Mouse (Mus musculus) limb, embryonic 12.5 days (tissue): ENCODE data around the gene Cdcp2. TPM values are rescaled to one million over a fixed set of nuclear protein-coding genes. Genes with fewer than 3 reads are reported as not detected.
"Not testable (repeated sequence)": the region's sequence is repeated elsewhere in the genome, so short reads cannot be mapped to it uniquely, and the experiment has no call there.

ENCODE experiments used
- ATAC-seq: fragments of 200-750 bp; cut with Nextera tagmentation; 2 replicates; pipeline ENCODE4 v1.8.0; 2017; ENCODE audit warnings: low read depth, moderate TSS enrichment; ENCODE audit not compliant: insufficient number of reproducible peaks, insufficient read depth, low FRiP score, low TSS enrichment
- H3K27ac ChIP-seq: fragments of 300-500 bp; sonication (generic); 2 replicates; pipeline ENCODE4 v1.5.1; 2016; ENCODE audit warnings: mild to moderate bottlenecking, moderate library complexity
- H3K27me3 ChIP-seq: fragments of 300-500 bp; sonication (generic); 2 replicates; pipeline ENCODE4 v1.6.1; 2016; ENCODE audit warnings: mild to moderate bottlenecking, moderate library complexity
- H3K36me3 ChIP-seq: fragments of 300-500 bp; sonication (generic); 2 replicates; pipeline ENCODE4 v1.6.1; 2016; ENCODE audit warnings: mild to moderate bottlenecking, moderate library complexity
- H3K4me1 ChIP-seq: fragments of 300-500 bp; sonication (generic); replicated peaks from 2 replicates; pipeline ENCODE4 v1.6.1; 2016
- H3K4me2 ChIP-seq: fragments of 300-500 bp; sonication (generic); 2 replicates; pipeline ENCODE4 v1.6.1; 2016; ENCODE audit warnings: mild to moderate bottlenecking, moderate library complexity
- H3K4me3 ChIP-seq: fragments of 300-500 bp; sonication (generic); replicated peaks from 2 replicates; pipeline ENCODE4 v1.5.1; 2016; ENCODE audit warnings: mild to moderate bottlenecking
- H3K9ac ChIP-seq: fragments of 300-500 bp; sonication (generic); replicated peaks from 2 replicates; pipeline ENCODE4 v1.6.1; 2016; ENCODE audit warnings: mild to moderate bottlenecking, moderate library complexity
- H3K9me3 ChIP-seq: fragments of 300-500 bp; sonication (generic); 2 replicates; pipeline ENCODE4 v1.6.1; 2016; ENCODE audit warnings: mild to moderate bottlenecking, moderate library complexity
- WGBS: fragments of 180-500 bp; shearing (Covaris S2); methylation state at CpG from one replicate; pipeline ENCODE4 v1.1.7; 2016; 5-methylcytosine and 5-hydroxymethylcytosine counted together
- polyA plus RNA-seq: library from polyadenylated mRNA; unstranded; fragments of >200 nt; fragmentation: Nextera tagmentation; extraction: Ambion mirVana; gene quantifications from 2 replicates; pipeline ENCODE4 v1.2.1, GENCODE M21; 2016

Cdcp2 gene
- polyA plus RNA-seq, 1 experiment from 2014 or later = not detected

GRCm38 (mm10) chr4:107094484-107095187 is 2.1 kb upstream of the Cdcp2 start:
- Histone ChIP-seq H3K4me3 (no peak overlapping the region), H3K4me1 (peaks cover 46% of the 10 kb centered on the region), H3K27ac (peak overlapping the region; percentile 45; the same call in 1 of the 2 replicates), H3K4me2 (no peak overlapping the region), H3K27me3 (no peaks in the 10 kb centered on the region), H3K36me3 (no peaks in the 10 kb centered on the region), H3K9me3 (no peaks in the 10 kb centered on the region), H3K9ac (no peak overlapping the region)
- ATAC-seq = peak; percentile 9; the same call in 1 of the 2 replicates
- WGBS = 64% methylated on average over 14 of the region's 16 CpGs

DNA sequence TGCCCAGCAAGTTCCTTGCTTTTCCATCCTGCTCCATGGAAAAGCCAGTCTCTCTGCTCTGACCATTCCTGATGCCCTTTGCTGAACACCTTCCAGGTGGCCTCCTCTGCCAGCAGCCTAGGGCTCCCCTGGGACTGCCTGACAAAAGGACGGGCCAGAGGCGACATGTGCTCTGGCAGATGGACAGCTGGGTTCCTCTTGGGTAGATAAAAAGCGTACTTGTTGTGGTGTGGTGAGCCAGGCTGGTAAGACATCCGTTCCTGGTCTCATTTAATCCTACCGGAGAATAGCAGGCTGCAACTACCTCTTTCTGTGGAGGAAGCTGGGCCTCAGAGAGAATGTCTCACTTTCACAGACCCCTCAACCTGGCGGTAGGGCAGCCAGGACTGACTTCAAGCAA is 648 bp upstream of the Cdcp2 start:
- Histone ChIP-seq H3K36me3 (no peaks in the 10 kb centered on the region), H3K27ac (peak overlapping the region; percentile 12; the same call in 1 of the 2 replicates)

GRCm38 (mm10) chr4:107097871-107098270 is 1.2 kb downstream of the Cdcp2 start:
- ATAC-seq = no peak
- H3K9me3 ChIP-seq = no peaks in the 10 kb centered on the region
- H3K4me2 ChIP-seq = no peak overlapping the region
- H3K9ac ChIP-seq = no peak overlapping the region
- H3K27ac ChIP-seq = no peak overlapping the region
- H3K27me3 ChIP-seq = no peaks in the 10 kb centered on the region
- H3K4me3 ChIP-seq = no peak overlapping the region
- H3K36me3 ChIP-seq = no peaks in the 10 kb centered on the region
- 36% methylated on average over 15 of the region's 15 CpGs for WGBS
- H3K4me1 ChIP-seq = peaks cover 51% of the 10 kb centered on the region

More for the DNA sequence above, 648 bp upstream of the Cdcp2 start:
- Histone ChIP-seq H3K4me1 (peaks cover 46% of the 10 kb centered on the region), H3K4me3 (no peak overlapping the region), H3K4me2 (no peak overlapping the region), H3K27me3 (no peaks in the 10 kb centered on the region), H3K9ac (no peak overlapping the region), H3K9me3 (no peaks in the 10 kb centered on the region)
- ATAC-seq = no peak
- 52% methylated on average over 6 of the region's 6 CpGs for WGBS

DNA sequence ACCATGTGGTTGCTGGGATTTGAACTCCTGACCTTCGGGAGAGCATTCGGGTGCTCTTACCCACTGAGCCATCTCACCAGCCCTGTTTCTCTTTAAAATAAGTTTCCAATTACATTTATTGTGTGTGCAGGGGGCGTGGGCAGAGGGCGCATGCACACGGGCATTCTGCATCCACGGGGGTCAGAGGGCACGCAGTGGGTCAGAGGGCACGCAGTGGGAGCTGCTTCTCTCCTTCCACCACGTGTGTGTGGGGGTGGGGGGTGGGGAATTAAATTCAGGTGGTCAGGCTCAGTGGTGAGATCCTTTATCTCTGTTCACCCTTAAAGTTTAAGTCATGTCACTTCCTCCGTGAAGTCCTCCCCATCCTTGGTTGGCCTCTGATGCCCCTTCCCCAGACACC is 1.7 kb downstream of the Cdcp2 start:
- WGBS = 52% methylated on average over 10 of the region's 10 CpGs
- Histone ChIP-seq H3K9ac (no peak overlapping the region), H3K4me1 (peaks cover 48% of the 10 kb centered on the region), H3K9me3 (no peaks in the 10 kb centered on the region), H3K27ac (no peak overlapping the region), H3K27me3 (no peaks in the 10 kb centered on the region), H3K36me3 (no peaks in the 10 kb centered on the region), H3K4me2 (no peak overlapping the region), H3K4me3 (no peak overlapping the region)
- no peak for ATAC-seq

DNA sequence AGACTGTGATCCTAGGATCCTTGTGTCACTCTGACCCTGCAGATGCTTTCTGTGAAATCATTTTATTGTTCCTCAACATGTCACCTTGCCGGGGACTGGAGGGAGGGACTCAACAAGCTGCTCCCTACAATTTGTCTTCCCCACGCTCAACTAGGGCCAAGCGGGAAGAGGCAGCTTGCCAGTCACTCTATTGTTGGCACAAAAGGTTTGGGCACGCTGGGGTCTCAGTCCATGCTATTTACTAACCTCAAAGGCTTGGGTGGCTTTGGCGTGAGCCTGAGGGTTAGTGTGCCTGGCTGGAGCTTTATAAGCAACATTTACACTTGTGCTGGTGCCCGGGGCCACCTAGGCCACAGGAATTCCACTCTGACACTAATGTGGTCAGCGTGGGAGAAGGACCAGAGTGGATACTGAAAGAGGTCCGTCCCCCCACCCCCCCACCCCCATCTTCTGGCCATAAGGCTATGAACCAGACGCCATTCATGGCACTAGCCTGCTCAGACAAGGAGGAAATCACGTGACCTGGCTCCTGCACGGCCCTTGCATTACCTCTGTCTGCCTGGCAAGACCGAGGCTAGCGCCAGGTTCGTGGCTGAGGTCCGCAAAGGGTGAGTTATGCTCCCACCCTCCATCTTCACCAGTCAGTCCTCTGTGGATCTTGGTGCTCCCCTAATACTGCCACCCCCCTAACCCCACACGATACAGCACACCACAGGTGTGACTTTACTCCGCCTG is 2.3 kb downstream of the Cdcp2 start:
- Histone ChIP-seq H3K4me2 (no peak overlapping the region), H3K36me3 (no peaks in the 10 kb centered on the region), H3K9me3 (no peaks in the 10 kb centered on the region), H3K9ac (no peak overlapping the region; the same call in 1 of the 2 replicates), H3K4me3 (no peak overlapping the region), H3K27me3 (no peaks in the 10 kb centered on the region), H3K4me1 (peaks cover 45% of the 10 kb centered on the region), H3K27ac (peak overlapping the region; percentile 29; the same call in 1 of the 2 replicates)
- ATAC-seq = no peak
- 69% methylated on average over 17 of the region's 17 CpGs for whole genome bisulfite sequencing

GRCm38 (mm10) chr4:107102220-107102619 is 5.5 kb downstream of the Cdcp2 start:
- Histone ChIP-seq H3K36me3 (no peaks in the 10 kb centered on the region), H3K9ac (no peak overlapping the region), H3K27ac (no peak overlapping the region), H3K27me3 (no peaks in the 10 kb centered on the region), H3K4me3 (no peak overlapping the region), H3K4me2 (no peak overlapping the region), H3K9me3 (no peaks in the 10 kb centered on the region), H3K4me1 (peaks cover 18% of the 10 kb centered on the region)
- no peak for ATAC-seq
- WGBS = 68% methylated on average over 8 of the region's 8 CpGs

DNA sequence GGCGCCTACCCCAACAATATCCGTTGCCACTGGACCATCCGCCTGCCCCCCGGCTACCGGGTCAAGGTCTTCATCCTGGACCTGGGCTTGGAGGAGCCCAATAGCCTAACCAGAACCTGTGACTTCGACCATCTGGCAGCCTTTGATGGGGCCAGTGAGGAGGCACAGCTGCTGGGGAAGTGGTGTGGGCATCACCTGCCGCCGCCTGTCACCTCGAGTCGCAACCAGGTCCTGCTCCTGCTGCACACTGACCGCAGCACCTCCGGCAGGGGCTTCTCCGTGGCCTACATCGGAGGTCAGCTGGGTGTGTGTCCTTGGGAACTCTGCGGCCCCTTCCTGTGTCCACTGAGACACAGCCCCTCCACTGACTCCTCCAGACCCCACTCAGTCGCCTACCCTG is 10.1 kb downstream of the Cdcp2 start:
- Histone ChIP-seq H3K9me3 (no peaks in the 10 kb centered on the region), H3K4me1 (peaks cover 21% of the 10 kb centered on the region), H3K27me3 (no peaks in the 10 kb centered on the region), H3K36me3 (no peaks in the 10 kb centered on the region), H3K4me3 (no peak overlapping the region), H3K9ac (no peak overlapping the region), H3K4me2 (no peak overlapping the region), H3K27ac (no peak overlapping the region)
- no peak for ATAC-seq
- 86% methylated on average over 16 of the region's 16 CpGs for WGBS

GRCm38 (mm10) chr4:107108291-107108731 is 11.6 kb downstream of the Cdcp2 start:
- WGBS = 20% methylated on average over 13 of the region's 13 CpGs
- Histone ChIP-seq H3K27me3 (no peaks in the 10 kb centered on the region), H3K4me2 (0 out of 2 replicates have a peak overlapping the region, but pooled peaks have one; percentile 8), H3K9me3 (no peaks in the 10 kb centered on the region), H3K9ac (0 out of 2 replicates have a peak overlapping the region, but pooled peaks have one; percentile 23), H3K4me1 (peaks cover 16% of the 10 kb centered on the region), H3K27ac (0 out of 2 replicates have a peak overlapping the region, but pooled peaks have one; percentile 59), H3K36me3 (no peaks in the 10 kb centered on the region), H3K4me3 (no peak overlapping the region)
- ATAC-seq = peak; percentile 49

DNA sequence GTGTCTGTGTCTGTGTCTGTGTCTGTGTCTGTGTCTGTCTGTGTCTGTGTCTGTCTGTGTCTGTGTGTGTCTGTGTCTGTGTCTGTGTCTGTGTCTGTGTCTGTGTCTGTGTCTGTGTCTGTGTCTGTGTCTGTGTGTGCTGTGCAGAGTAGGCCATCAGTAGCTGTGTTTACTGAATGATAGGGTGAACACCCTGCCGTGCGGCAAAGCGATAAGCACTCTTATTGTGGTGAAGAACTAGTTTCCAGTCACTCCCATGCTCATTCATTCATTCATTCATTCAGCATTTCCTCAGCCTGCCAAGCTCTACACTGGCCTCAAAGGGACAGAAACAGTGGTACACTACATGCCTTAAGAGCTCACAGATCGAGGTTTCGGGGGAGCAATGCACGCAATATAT is 12.5 kb downstream of the Cdcp2 start:
- 94% methylated on average over 6 of the region's 6 CpGs for WGBS
- not testable (repeated sequence) for H3K4me2 ChIP-seq, ATAC-seq, H3K9ac ChIP-seq, H3K4me3 ChIP-seq, H3K27me3 ChIP-seq, H3K9me3 ChIP-seq, H3K36me3 ChIP-seq, H3K27ac ChIP-seq
- peaks cover 19% of the 10 kb centered on the region for H3K4me1 ChIP-seq

- H3K4me2 ChIP-seq = no peak overlapping the region
- WGBS = 17% methylated on average over 8 of the region's 8 CpGs
- H3K4me1 ChIP-seq = peaks cover 12% of the 10 kb centered on the region
- no peak overlapping the region for H3K4me3 ChIP-seq
- no peaks in the 10 kb centered on the region for H3K36me3 ChIP-seq
- no peaks in the 10 kb centered on the region for H3K9me3 ChIP-seq
- no peak overlapping the region for H3K27ac ChIP-seq
- H3K27me3 ChIP-seq = no peaks in the 10 kb centered on the region
- H3K9ac ChIP-seq = no peak overlapping the region
- no peak for ATAC-seq
These were observed 17.6 kb downstream of the Cdcp2 start for GRCm38 (mm10) chr4:107114278-107114677.

DNA sequence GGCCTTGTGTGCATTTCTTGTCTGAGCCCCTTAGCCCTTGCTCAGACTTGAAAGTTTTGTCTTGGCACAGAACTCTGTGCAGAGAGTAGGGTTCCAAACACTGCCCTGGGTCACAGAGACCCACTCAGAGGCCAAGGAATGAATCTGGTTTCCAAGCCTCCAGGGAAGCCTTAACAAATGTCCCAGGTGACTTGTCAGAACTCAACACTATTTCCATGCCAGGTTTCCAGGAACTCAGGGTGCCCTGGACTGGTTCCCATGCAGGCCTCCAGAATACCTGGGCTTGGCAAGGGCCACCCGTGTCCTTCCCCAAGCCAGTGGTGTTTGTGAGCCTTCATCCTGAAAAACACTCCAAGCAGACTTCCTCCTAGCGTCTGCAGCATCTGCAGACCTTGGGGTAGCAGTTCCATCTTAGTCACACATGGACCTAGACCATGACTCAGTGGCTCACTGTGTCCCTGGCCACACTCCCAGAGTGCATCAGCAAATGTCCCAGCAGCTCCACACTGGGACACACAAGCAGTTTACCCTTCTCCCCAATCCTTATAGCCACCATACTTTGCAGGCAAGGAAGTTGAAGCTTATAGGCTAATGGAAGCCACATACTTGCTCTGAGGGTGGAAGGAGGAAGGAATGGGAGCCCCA is 21.2 kb downstream of the Cdcp2 start:
- no peaks in the 10 kb centered on the region for H3K9me3 ChIP-seq
- 88% methylated on average over 2 of the region's 2 CpGs for WGBS
- no peak for ATAC-seq

More for the DNA sequence above, 21.2 kb downstream of the Cdcp2 start:
- H3K4me3 ChIP-seq = no peak overlapping the region
- no peaks in the 10 kb centered on the region for H3K27me3 ChIP-seq
- H3K4me1 ChIP-seq = peaks cover 25% of the 10 kb centered on the region
- H3K36me3 ChIP-seq = no peaks in the 10 kb centered on the region
- H3K27ac ChIP-seq = no peak overlapping the region
- no peak overlapping the region for H3K4me2 ChIP-seq
- no peak overlapping the region for H3K9ac ChIP-seq
